Mouse (Mus musculus) kidney, adult 2 months (tissue): Measurements from ENCODE around the gene Ldhb.

Source experiments
- CTCF ChIP-seq: fragments of 200-500 bp; conservative IDR thresholded peaks from 2 replicates; pipeline ENCODE4 v1.5.1; 2011; ENCODE audit warnings: low read depth, mild to moderate bottlenecking, control low read depth, low read length, moderate library complexity, mixed read lengths; ENCODE audit not compliant: insufficient read depth, insufficient read length
- POLR2A ChIP-seq: fragments of 200-500 bp; IDR thresholded peaks from one replicate; pipeline ENCODE4 v1.6.1; 2011; ENCODE audit warnings: low read depth, low read length, control low read depth

DNA sequence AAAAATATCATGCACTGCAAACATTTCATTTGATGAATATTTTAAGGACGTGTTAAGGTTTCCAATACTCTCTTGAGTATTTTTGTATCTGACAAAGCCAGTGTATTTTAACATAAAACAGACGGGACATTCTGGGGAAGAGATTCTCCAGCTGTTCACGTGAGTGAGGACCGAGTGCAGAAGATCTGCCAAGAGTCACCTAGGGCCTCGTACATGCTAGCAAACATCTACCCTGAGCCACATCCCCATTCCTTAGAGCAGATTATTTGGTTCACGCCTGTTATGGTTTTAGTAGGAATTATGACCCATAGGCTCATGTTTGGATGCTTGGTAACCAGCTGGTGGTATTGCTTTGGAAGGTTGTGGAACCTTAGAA is 35.0 kb upstream of the Ldhb start:
- TF ChIP-seq CTCF (no peak), POLR2A (no peak)
